Mouse (Mus musculus) midbrain, embryonic 13.5 days (tissue): ENCODE results near the gene Gimap9. TPM values are rescaled to one million over a fixed set of nuclear protein-coding genes. Genes with fewer than 3 reads are reported as not detected.

Experiments
- polyA plus RNA-seq: library from polyadenylated mRNA; unstranded; fragments of >200 nt; fragmentation: Nextera tagmentation; extraction: Ambion mirVana; gene quantifications from 2 replicates; pipeline ENCODE4 v1.2.1, GENCODE M21; 2015

Gimap9 gene
- polyA plus RNA-seq, 1 experiment from 2014 or later, result 2.2 TPM

Other genes with a start within 250 kb of the Gimap9 start
- 23.6 and 24.3 TPM in 2 replicates for gene Zfp467, start 230.3 kb upstream of the Gimap9 start, polyA plus RNA-seq
- 0.18 and 0.22 TPM in 2 replicates for gene Sspo, start 227.9 kb upstream of the Gimap9 start, polyA plus RNA-seq
- 174 and 176 TPM in 2 replicates for gene Atp6v0e2, start 138.5 kb upstream of the Gimap9 start, polyA plus RNA-seq
- gene Lrrc61, start 121.3 kb upstream of the Gimap9 start, polyA plus RNA-seq, result 20.8 and 21.2 TPM in 2 replicates
- gene Rarres2, start 103.3 kb upstream of the Gimap9 start, polyA plus RNA-seq, result 2.5 and 2.9 TPM in 2 replicates
- gene Gm45021, start 86.5 kb upstream of the Gimap9 start, polyA plus RNA-seq, result not detected in 2 replicates
- gene Repin1, start 82.2 kb upstream of the Gimap9 start, polyA plus RNA-seq, result 44.6 and 47.2 TPM in 2 replicates
- gene Gm44965, start 82.2 kb upstream of the Gimap9 start, polyA plus RNA-seq, result 1.0 TPM in 1 of 2 replicates, not detected in the other
- gene Zfp775, start 74.1 kb upstream of the Gimap9 start, polyA plus RNA-seq, result 14.6 and 17.8 TPM in 2 replicates
- 6.5 and 7.6 TPM in 2 replicates for gene AI854703, start 49.4 kb upstream of the Gimap9 start, polyA plus RNA-seq
- gene Gimap8, start 28.9 kb upstream of the Gimap9 start, polyA plus RNA-seq, result 0.46 and 0.53 TPM in 2 replicates
- gene Gimap4, start 8.4 kb downstream of the Gimap9 start, polyA plus RNA-seq, result 1.2 and 2.1 TPM in 2 replicates
- 5.4 and 7.0 TPM in 2 replicates for gene Gimap6, start 32.1 kb downstream of the Gimap9 start, polyA plus RNA-seq
- not detected in 2 replicates for gene Gm28053, start 42.5 kb downstream of the Gimap9 start, polyA plus RNA-seq
- gene Gimap7, start 42.5 kb downstream of the Gimap9 start, polyA plus RNA-seq, result not detected in 2 replicates
- gene Gimap1, start 62.9 kb downstream of the Gimap9 start, polyA plus RNA-seq, result 3.0 and 5.2 TPM in 2 replicates
- 0.94 and 0.98 TPM in 2 replicates for gene Gimap5, start 70.1 kb downstream of the Gimap9 start, polyA plus RNA-seq
- not detected in 2 replicates for gene Gimap3, start 94.7 kb downstream of the Gimap9 start, polyA plus RNA-seq
- 16.4 and 19.4 TPM in 2 replicates for gene Tmem176a, start 164.8 kb downstream of the Gimap9 start, polyA plus RNA-seq
- gene Tmem176b, start 165.4 kb downstream of the Gimap9 start, polyA plus RNA-seq, result 93.2 and 108 TPM in 2 replicates
- 0.09 TPM in 1 of 2 replicates, not detected in the other for gene Aoc1, start 196.8 kb downstream of the Gimap9 start, polyA plus RNA-seq